Mouse (Mus musculus): ENCODE measurements at regions not wholly inside any gene's neighbourhood (a gene's known extent, or its start where the extent isn't known, plus 50 kb on each side); places are given as distances from the start of the nearest gene placed in this dataset.

- Histone ChIP-seq H3K36me3 (ENCODE audit: control insufficient read depth, insufficient read depth, low read length) (no peaks in the 10 kb centered on the region), H3K27me3 (ENCODE audit: control insufficient read depth, insufficient read depth, low read length) (no peaks in the 10 kb centered on the region), H3K9me3 (ENCODE audit: control insufficient read depth, low read length) (no peaks in the 10 kb centered on the region), H3K4me1 (replicated peaks; ENCODE audit: control insufficient read depth, insufficient read depth, low read length) (no peaks in the 10 kb centered on the region), H3K4me3 (ENCODE audit: low read depth, low read length) (no peak overlapping the region), H3K9ac (ENCODE audit: low read depth, low read length) (no peak overlapping the region), H3K27ac (ENCODE audit: low read depth, low read length) (no peak overlapping the region), H3K4me2 (replicated peaks; ENCODE audit: low read depth, low read length) (no peak overlapping the region)
- ATAC-seq (ENCODE audit: low FRiP score): peak; percentile 60
- WGBS: 16% methylated on average over 6 of the region's 6 CpGs
- DNase-seq (ENCODE audit: low spot score): no peak
These were observed 77.1 kb upstream of the Gm14444 start for GRCm38 (mm10) chr2:174933013-174933353.

- ATAC-seq (ENCODE audit: low FRiP score): no peak
These were observed 73.4 kb upstream of the Gm14444 start for GRCm38 (mm10) chr2:174936665-174937064.

GRCm38 (mm10) chr2:174937930-174938329 lies 72.1 kb upstream of the Gm14444 start:
- no peaks in the 10 kb centered on the region for H3K9me3 ChIP-seq (ENCODE audit: control insufficient read depth, low read length)
- H3K36me3 ChIP-seq (ENCODE audit: control insufficient read depth, insufficient read depth, low read length): no peaks in the 10 kb centered on the region
- H3K27ac ChIP-seq (ENCODE audit: low read depth, low read length): no peak overlapping the region
- WGBS: 85% methylated on average over 4 of the region's 4 CpGs
- DNase-seq (ENCODE audit: low spot score) (no peak), ATAC-seq (ENCODE audit: low FRiP score) (no peak)
- no peaks in the 10 kb centered on the region for H3K27me3 ChIP-seq (ENCODE audit: control insufficient read depth, insufficient read depth, low read length)
- H3K4me1 ChIP-seq (replicated peaks; ENCODE audit: control insufficient read depth, insufficient read depth, low read length): no peaks in the 10 kb centered on the region
- H3K4me2 ChIP-seq (replicated peaks; ENCODE audit: low read depth, low read length): no peak overlapping the region
- no peak overlapping the region for H3K9ac ChIP-seq (ENCODE audit: low read depth, low read length)
- H3K4me3 ChIP-seq (ENCODE audit: low read depth, low read length): no peak overlapping the region

More at GRCm38 (mm10) chr2:174936665-174937064, 73.4 kb upstream of the Gm14444 start:
- DNase-seq (ENCODE audit: low spot score): peak; percentile 62
- 41% methylated on average over 5 of the region's 5 CpGs for WGBS
- no peak overlapping the region for H3K27ac ChIP-seq (ENCODE audit: low read depth, low read length)
- H3K9ac ChIP-seq (ENCODE audit: low read depth, low read length): no peak overlapping the region
- H3K4me2 ChIP-seq (replicated peaks; ENCODE audit: low read depth, low read length): no peak overlapping the region
- no peaks in the 10 kb centered on the region for H3K27me3 ChIP-seq (ENCODE audit: control insufficient read depth, insufficient read depth, low read length)
- H3K9me3 ChIP-seq (ENCODE audit: control insufficient read depth, low read length): no peaks in the 10 kb centered on the region
- H3K4me3 ChIP-seq (ENCODE audit: low read depth, low read length): no peak overlapping the region
- H3K36me3 ChIP-seq (ENCODE audit: control insufficient read depth, insufficient read depth, low read length): no peaks in the 10 kb centered on the region
- H3K4me1 ChIP-seq (replicated peaks; ENCODE audit: control insufficient read depth, insufficient read depth, low read length): no peaks in the 10 kb centered on the region

GRCm38 (mm10) chr2:174942221-174942620 lies 67.8 kb upstream of the Gm14444 start:
- no peak for ATAC-seq (ENCODE audit: low FRiP score)
- 90% methylated on average over 4 of the region's 4 CpGs for WGBS
- no peak for DNase-seq (ENCODE audit: low spot score)
- H3K4me3 ChIP-seq (ENCODE audit: low read depth, low read length): no peak overlapping the region
- H3K36me3 ChIP-seq (ENCODE audit: control insufficient read depth, insufficient read depth, low read length): no peaks in the 10 kb centered on the region
- no peaks in the 10 kb centered on the region for H3K27me3 ChIP-seq (ENCODE audit: control insufficient read depth, insufficient read depth, low read length)
- H3K9ac ChIP-seq (ENCODE audit: low read depth, low read length): no peak overlapping the region
- no peaks in the 10 kb centered on the region for H3K9me3 ChIP-seq (ENCODE audit: control insufficient read depth, low read length)
- H3K4me1 ChIP-seq (replicated peaks; ENCODE audit: control insufficient read depth, insufficient read depth, low read length): no peaks in the 10 kb centered on the region
- no peak overlapping the region for H3K4me2 ChIP-seq (replicated peaks; ENCODE audit: low read depth, low read length)
- H3K27ac ChIP-seq (ENCODE audit: low read depth, low read length): no peak overlapping the region

GRCm38 (mm10) chr2:174948106-174948505 lies 61.9 kb upstream of the Gm14444 start:
- Histone ChIP-seq H3K9ac (ENCODE audit: low read depth, low read length) (no peak overlapping the region), H3K4me1 (replicated peaks; ENCODE audit: control insufficient read depth, insufficient read depth, low read length) (no peaks in the 10 kb centered on the region), H3K4me2 (replicated peaks; ENCODE audit: low read depth, low read length) (no peak overlapping the region), H3K9me3 (ENCODE audit: control insufficient read depth, low read length) (no peaks in the 10 kb centered on the region), H3K36me3 (ENCODE audit: control insufficient read depth, insufficient read depth, low read length) (no peaks in the 10 kb centered on the region), H3K4me3 (ENCODE audit: low read depth, low read length) (no peak overlapping the region), H3K27ac (ENCODE audit: low read depth, low read length) (no peak overlapping the region), H3K27me3 (ENCODE audit: control insufficient read depth, insufficient read depth, low read length) (no peaks in the 10 kb centered on the region)
- no peak for ATAC-seq (ENCODE audit: low FRiP score)
- 91% methylated on average over 8 of the region's 8 CpGs for WGBS
- DNase-seq (ENCODE audit: low spot score): no peak

All from hindbrain, embryonic 11.5 days (tissue).